Mouse (Mus musculus) spleen, adult 2 months (tissue): ENCODE data around the gene Tex14. TPM values are rescaled to one million over a fixed set of nuclear protein-coding genes. Genes with fewer than 3 reads are reported as not detected.
"Not testable (repeated sequence)": the region's sequence is repeated elsewhere in the genome, so short reads cannot be mapped to it uniquely, and the experiment has no call there.

Experiments used
- DNase-seq, 2 experiments: peaks; one replicate each; pipeline versions ENCODE4 v3.0.0 to v3.0.0-alpha.2; 2012 to 2021; ENCODE audit warnings: low spot score in 2 of 2, low read depth in 1 of 2
- H3K27ac ChIP-seq: fragments of 200-500 bp; 2 replicates; pipeline ENCODE4 v1.5.1; 2012; ENCODE audit warnings: low read length, inconsistent platforms; ENCODE audit not compliant: insufficient read depth
- H3K27me3 ChIP-seq: fragments of 200-500 bp; 2 replicates; pipeline ENCODE4 v1.6.1; 2012; ENCODE audit warnings: mild to moderate bottlenecking, moderate library complexity, low read length, inconsistent platforms; ENCODE audit not compliant: control insufficient read depth, insufficient read depth
- H3K36me3 ChIP-seq: fragments of 200-500 bp; 2 replicates; pipeline ENCODE4 v1.6.1; 2012; ENCODE audit warnings: mild to moderate bottlenecking, low read length, inconsistent platforms; ENCODE audit not compliant: control insufficient read depth, insufficient read depth
- H3K4me1 ChIP-seq: fragments of 200-500 bp; 2 replicates; pipeline ENCODE4 v1.6.1; 2011; ENCODE audit warnings: inconsistent platforms; ENCODE audit not compliant: control insufficient read depth, insufficient read depth, insufficient read length
- H3K4me3 ChIP-seq: fragments of 200-500 bp; 2 replicates; pipeline ENCODE4 v1.5.1; 2011; ENCODE audit warnings: mild to moderate bottlenecking, inconsistent platforms; ENCODE audit not compliant: insufficient read depth, insufficient read length; ENCODE audit errors: extremely low read depth
- CTCF ChIP-seq: fragments of 200-500 bp; IDR thresholded peaks from 2 replicates; pipeline ENCODE4 v1.5.1; 2011; ENCODE audit warnings: mild to moderate bottlenecking, inconsistent platforms; ENCODE audit not compliant: insufficient read depth, insufficient read length, insufficient replicate concordance; ENCODE audit errors: extremely low read depth
- POLR2A ChIP-seq: fragments of 200-500 bp; IDR thresholded peaks from 2 replicates; pipeline ENCODE4 v1.6.1; 2011; ENCODE audit warnings: low read depth, low read length, inconsistent platforms
- WGBS: fragments of 180-500 bp; shearing (Covaris S2); methylation state at CpG from one replicate; pipeline ENCODE4 v1.1.7; 2018; 5-methylcytosine and 5-hydroxymethylcytosine counted together
- polyA plus RNA-seq: library from polyadenylated mRNA; depleted of rRNA; stranded (reverse); fragments of >200 nt; gene quantifications from 2 replicates; pipeline ENCODE4 v1.2.3, GENCODE M21; 2012

Gene Tex14
- polyA plus RNA-seq, 1 experiment: 0.16 TPM

- H3K4me3 ChIP-seq: no peak overlapping the region
- H3K36me3 ChIP-seq: no peaks in the 10 kb centered on the region
- TF ChIP-seq POLR2A (no peak), CTCF (no peak)
- no peak for DNase-seq
- 94% methylated on average over 6 of the region's 6 CpGs for WGBS
- H3K4me1 ChIP-seq: peaks cover 4% of the 10 kb centered on the region; the same call in 1 of the 2 replicates
- no peak overlapping the region for H3K27ac ChIP-seq
- no peaks in the 10 kb centered on the region for H3K27me3 ChIP-seq
These were observed 55.7 kb downstream of the Tex14 start for GRCm38 (mm10) chr11:87460566-87460965.

- not testable (repeated sequence) for H3K27me3 ChIP-seq, H3K4me3 ChIP-seq, H3K36me3 ChIP-seq, H3K4me1 ChIP-seq
- H3K27ac ChIP-seq: peak overlapping the region; percentile 72
- peak; percentile 50 to 82 for DNase-seq
- under 1% methylated on average over 22 of the region's 58 CpGs for WGBS
These were observed 57.1 kb downstream of the Tex14 start for GRCm38 (mm10) chr11:87461780-87462460.

- H3K4me3 ChIP-seq: no peak overlapping the region
- no peaks in the 10 kb centered on the region for H3K36me3 ChIP-seq
- H3K27ac ChIP-seq: peak overlapping the region; percentile 72
- 9% methylated on average over 9 of the region's 9 CpGs for WGBS
- TF ChIP-seq CTCF (no peak), POLR2A (no peak)
- peak in 1 of 2 experiments; percentile 54 for DNase-seq
- H3K27me3 ChIP-seq: no peaks in the 10 kb centered on the region
- H3K4me1 ChIP-seq: peaks cover 7% of the 10 kb centered on the region; the same call in 1 of the 2 replicates
These were observed 57.8 kb downstream of the Tex14 start for GRCm38 (mm10) chr11:87462461-87463242.

GRCm38 (mm10) chr11:87463243-87463540, 58.3 kb downstream of the Tex14 start:
- 60% methylated on average over 5 of the region's 5 CpGs for WGBS
- no peak overlapping the region for H3K4me3 ChIP-seq
- no peaks in the 10 kb centered on the region for H3K36me3 ChIP-seq
- H3K27ac ChIP-seq: no peak overlapping the region
- no peaks in the 10 kb centered on the region for H3K27me3 ChIP-seq
- TF ChIP-seq POLR2A: no peak
- TF ChIP-seq CTCF: no peak
- H3K4me1 ChIP-seq: peaks cover 9% of the 10 kb centered on the region; the same call in 1 of the 2 replicates
- no peak for DNase-seq

- not testable (repeated sequence) for H3K27me3 ChIP-seq, DNase-seq, H3K4me3 ChIP-seq, H3K27ac ChIP-seq, H3K36me3 ChIP-seq
- WGBS: 88% methylated on average over 4 of the region's 4 CpGs
- H3K4me1 ChIP-seq: peaks cover 15% of the 10 kb centered on the region; the same call in 1 of the 2 replicates
These were observed 59.0 kb downstream of the Tex14 start for GRCm38 (mm10) chr11:87463792-87464430.

- peak; percentile 38 to 41 for DNase-seq
- TF ChIP-seq CTCF (no peak), POLR2A (no peak)
These were observed 61.2 kb downstream of the Tex14 start for GRCm38 (mm10) chr11:87465990-87466593.

More at GRCm38 (mm10) chr11:87465990-87466593, 61.2 kb downstream of the Tex14 start:
- no peak overlapping the region for H3K4me3 ChIP-seq
- WGBS: 35% methylated on average over 6 of the region's 6 CpGs
- peak overlapping the region; percentile 11; the same call in 1 of the 2 replicates for H3K27ac ChIP-seq
- H3K36me3 ChIP-seq: no peaks in the 10 kb centered on the region
- H3K4me1 ChIP-seq: peaks cover 16% of the 10 kb centered on the region; the same call in 1 of the 2 replicates
- H3K27me3 ChIP-seq: no peaks in the 10 kb centered on the region
